Mouse (Mus musculus) megakaryocyte, adult 5-6 weeks (primary cell): Measurements from ENCODE around the gene Lmna. TPM values are rescaled to one million over a fixed set of nuclear protein-coding genes. Genes with fewer than 3 reads are reported as not detected.

Experiments used
- ATAC-seq: 2 replicates; pipeline ENCODE4 v1.8.0; 2016; ENCODE audit warnings: mild to moderate bottlenecking, inconsistent platforms; ENCODE audit not compliant: poor library complexity, severe bottlenecking
- total RNA-seq, 2 experiments: library from RNA; stranded (forward) in 1 of 2; stranded (reverse) in 1 of 2; fragments of 153-499, 151-499 nt in 1 of 2; fragments of 221-1000, 200-1000 nt in 1 of 2; gene quantifications; 2 replicates each; pipeline versions ENCODE4 v1.2.3 to v1.2.4; 2015 to 2017

Lmna gene
- total RNA-seq, 2 experiments from 2014 or later: 1.5 to 2.5 TPM

DNA sequence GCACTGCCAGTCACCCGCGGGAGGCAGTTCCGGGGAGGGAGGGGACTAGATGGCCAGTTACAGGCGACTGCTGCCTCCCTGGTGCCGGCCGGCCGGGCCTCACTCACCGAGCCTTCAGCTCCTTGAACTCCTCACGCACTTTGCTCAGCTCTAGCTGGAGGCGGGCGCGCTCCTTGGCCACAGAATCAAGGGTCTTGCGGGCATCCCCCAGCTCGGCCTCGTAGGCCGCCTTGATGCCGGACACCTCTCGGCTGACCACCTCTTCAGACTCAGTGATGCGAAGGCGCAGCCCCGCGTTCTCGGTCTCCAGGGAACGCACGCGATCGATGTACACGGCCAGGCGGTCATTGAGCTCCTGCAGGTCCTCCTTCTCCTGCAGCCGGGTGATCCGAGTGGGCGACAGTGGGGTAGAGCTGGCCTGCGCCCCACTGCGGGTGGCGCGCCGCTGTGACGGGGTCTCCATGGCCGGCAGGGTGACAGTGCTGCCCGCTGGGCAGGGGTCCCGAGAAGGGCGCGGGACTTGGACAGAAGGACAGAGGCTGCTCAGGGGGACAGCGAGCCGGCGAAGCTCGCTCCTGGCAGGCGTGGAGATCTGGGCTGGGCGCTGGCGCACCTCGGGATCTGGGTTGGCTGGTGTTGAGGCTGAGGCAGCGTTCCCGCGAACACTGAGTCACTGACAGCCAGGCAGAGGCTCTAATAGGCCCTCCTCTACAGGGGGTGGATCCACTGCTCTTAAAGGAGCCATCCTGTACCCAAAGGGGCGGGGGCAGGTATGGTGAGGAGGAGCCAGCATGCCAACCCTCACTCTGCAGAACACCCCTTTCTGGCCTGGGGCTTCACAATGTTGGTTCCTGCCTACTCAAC, 6.9 kb downstream of the Lmna start:
- ATAC-seq: peak; percentile 81

DNA sequence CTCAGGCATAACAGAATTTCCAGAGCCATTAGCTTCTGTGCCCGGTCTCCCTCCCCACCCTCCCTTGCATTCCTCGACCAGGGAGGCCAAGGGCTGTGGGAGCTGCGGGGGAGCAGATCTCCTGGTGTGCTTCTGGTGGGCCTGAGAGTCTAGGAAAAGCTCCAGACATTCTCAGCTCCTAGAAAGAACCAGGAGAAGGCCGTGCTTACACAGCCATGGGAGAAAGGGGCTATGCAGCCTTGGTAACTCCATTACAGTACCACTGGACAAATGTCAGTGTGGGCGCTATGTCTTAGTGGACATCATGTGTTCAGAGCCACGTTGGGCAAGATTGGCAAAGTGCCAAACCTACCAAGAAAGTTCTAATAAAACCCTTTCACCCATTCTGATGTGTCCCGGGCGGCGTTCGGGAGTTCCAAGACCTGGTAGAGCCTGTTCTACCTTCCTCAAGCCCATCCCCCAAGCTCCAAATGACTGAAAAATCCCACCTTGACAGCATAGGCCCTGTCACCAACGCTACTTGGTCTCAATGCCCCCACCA, 7.7 kb downstream of the Lmna start:
- ATAC-seq: no peak

DNA sequence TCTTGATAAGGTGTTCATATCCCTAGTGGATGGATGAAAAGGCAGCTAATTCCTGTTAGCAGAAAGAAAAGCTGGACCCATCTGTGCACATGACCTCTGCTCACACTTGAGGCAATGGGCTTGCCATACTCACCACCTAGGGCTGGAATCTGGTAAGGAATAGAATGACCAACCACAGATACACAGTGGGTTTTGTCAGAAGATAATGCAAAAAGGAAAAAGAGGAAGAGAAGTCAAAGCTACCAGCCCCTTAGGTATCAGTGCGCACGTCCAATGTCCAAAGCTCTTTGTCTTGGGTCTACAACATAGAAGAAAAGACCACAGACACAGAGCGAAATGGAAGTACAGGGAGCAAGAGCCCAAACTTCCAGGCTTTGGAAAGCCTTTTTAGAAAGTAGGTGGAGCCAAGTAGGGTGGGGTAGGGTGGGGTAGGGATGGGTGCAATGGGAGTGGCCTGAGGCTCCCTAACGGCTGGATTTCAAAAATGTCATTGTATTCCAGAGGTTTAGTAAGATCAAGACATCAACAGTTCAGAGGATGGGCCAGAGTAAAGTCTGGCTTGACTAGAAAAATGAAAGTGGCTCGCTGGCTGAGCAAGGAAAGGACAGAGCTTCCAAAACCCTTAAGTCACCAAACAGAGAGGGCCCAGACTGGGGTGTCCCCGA, 8.3 kb downstream of the Lmna start:
- ATAC-seq: no peak

DNA sequence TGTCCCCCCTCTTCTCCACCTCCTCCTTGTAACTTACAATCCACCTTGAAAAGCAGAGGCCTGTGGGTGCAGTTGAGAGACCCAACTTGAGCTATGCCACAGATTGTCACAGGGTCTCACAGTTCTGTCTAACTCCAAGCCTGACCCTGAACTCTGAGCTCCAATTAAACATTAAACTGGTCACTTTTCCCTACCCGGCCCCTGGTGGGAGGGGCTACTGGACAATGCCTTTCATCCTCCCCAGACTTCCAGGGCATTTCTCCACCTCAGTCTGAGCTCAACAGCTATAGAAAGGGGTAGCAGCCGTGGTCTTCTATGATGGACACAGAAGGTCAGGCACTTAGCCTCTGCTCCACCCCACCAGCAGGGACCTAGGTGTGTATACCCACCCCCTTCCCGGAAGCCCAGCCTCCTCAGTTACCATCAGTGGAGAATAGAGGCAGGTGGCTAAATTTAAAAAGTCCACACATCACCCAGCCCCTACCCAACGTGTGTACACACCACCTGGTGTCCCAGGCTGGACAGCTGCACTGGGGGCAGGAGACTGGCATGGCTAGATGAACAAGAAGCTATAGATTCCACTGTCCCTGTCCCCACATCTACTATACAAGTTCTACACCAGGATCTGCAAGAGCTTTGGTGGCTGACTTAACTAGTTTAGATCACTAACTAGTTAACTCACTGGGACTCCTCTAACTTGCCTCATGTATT, 8.9 kb downstream of the Lmna start:
- no peak for ATAC-seq

DNA sequence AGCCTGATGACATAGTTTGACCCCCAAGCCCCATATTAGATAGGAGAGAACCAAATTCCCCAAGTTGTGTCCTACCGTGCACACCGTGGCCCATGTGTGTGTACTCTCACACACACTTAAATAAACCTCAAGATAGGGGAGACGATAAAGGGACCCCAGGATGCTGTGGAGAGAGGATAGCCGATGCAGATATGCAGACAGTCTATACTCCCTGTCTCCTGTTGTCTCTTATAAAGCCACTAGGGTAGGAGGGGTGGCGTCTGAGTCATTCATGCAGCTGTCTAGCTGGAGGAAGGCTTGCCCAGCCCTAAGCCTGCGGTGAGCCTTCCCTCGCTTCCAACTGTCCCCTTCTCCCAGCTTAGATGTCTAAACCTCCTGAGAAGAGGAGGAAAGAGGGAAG, 9.7 kb downstream of the Lmna start:
- no peak for ATAC-seq

DNA sequence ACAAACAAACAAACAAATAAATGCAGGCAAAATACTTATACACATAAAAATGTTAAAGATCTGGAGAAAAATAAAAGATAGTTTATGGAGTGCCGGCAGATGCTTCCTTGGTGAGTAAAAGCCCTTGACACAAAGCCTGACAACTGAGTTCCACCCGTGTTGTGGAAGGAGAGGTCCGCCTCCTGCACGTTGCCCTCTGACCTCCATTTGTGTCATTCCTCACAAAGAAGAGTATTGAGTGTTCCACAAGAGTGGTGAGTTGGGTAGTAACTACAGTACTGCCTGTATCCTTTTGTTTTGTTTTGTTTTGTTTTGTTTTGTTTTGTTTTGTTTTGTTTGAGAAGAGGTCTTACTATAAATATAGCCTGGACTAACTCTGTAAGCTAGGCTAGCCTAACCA, 10.2 kb downstream of the Lmna start:
- ATAC-seq: no peak

DNA sequence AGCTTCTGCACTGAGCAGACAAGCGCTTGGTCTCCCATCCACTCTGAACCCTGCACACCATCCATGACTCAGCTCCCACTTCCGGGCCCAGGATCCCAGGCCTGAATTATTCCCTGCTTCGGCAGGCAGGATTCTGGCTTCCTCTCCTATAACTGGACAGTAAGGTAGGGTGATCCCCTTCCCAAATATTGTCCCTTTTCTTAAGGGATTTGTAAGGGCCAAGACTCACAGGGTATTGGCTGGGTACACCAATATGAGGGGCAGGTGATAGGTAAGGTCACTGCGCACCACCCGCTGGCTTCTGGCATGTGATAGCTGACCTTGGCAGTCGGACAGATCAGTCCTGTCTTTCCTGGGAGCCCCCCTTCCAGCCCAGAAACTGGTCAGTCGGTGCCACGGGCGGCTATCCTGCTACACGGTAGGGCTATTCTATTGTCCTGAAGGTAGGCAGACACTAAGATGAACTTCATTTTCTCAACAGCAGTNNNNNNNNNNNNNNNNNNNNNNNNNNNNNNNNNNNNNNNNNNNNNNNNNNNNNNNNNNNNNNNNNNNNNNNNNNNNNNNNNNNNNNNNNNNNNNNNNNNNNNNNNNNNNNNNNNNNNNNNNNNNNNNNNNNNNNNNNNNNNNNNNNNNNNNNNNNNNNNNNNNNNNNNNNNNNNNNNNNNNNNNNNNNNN, 13.9 kb downstream of the Lmna start:
- ATAC-seq: no peak

DNA sequence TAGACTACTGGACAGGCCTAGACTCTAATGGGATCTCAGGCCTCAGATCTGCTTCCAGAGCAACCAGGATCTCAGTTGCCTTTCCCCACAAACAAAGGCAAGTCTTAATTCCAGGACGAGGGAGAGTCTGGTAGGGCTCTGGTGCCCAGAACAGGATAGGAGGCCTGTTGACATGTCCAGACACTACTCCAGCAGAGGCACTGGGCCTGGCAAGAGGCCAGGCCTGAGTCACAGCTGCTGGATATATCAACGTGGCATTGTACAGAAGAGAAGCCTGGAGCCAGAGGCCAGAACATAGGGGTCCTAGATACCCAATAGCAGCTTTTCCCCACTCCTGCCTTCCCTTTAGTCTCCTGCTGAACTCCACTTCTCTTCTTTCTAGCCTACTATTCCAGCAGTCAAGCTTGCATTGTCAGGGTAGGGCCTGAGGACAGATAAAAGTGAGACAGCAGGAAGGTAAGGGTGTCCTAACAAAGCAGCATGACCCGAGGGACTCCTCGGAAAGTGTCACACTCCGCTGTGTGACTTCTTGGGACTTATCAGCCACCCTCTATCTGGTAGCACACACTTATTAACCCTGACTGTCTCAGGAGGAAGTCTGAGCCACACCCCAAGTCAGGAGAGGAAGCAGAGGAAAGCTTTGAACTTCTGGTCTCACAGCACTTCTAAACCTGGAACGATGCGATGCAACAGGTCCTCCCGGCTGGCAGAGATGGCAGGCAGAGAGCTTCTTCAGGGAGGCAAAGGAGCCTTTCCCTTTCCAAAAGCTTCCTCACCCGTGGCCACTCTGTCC, 14.7 kb downstream of the Lmna start:
- ATAC-seq: no peak

DNA sequence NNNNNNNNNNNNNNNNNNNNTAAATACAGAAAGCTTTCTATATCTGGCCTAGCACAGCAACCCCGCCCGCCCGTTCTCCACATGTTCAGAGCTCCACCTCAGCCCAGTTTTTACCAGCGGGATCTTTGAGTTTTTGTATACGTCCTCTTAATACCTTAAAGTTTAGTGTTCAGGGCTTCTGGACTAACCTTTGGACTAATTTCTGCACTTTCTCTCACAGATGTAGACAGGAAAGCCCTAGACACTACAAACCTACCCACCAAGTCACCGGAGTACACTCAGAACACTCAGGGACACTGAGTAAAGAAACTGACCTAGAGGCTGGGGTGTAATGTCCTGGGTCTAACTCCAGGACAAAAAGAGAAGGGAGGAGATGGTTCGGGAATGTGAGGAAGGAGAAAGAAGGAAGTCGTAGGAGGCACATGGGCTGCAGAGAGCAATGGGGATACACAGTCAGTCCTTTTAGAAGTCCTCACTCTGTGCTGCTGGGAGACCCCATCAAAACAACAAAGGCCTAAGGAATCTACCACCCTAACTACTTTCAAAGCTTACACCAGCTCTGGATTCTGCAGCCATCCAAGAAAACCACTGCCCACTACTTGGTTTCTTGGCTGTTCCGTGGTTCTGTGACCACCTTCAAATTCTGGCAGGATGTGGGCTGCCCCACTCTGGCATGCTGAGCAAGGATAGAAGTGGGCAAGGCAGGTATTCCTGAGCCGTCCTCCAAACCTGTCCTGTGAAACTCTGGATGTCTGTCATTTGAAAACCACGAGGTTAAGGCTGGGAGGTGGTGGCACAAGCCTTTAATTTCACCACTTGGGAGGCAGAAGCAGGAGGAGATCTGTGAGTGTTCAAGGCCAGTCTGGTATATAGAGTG, 15.8 kb downstream of the Lmna start:
- ATAC-seq: no peak

DNA sequence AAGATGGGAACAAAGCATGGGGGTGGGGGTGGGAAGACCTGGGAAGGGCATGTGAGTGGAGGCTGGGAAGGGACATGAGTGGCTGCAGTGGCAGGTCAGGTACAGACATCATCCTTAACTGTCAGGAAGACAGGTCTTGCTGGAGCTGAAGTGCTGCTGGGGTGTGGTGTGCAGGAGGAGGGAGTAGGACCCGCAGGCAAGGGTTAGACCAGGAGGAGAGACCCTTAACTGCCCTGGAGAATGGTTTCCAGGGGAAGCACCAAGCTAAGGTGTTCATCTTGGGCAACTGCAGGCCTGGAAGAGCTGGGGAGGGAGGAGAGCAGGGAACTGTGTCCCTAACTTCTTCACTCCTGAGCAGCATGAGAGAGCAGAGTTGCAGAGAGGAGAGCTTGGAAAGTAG, 22.4 kb downstream of the Lmna start:
- ATAC-seq: no peak

DNA sequence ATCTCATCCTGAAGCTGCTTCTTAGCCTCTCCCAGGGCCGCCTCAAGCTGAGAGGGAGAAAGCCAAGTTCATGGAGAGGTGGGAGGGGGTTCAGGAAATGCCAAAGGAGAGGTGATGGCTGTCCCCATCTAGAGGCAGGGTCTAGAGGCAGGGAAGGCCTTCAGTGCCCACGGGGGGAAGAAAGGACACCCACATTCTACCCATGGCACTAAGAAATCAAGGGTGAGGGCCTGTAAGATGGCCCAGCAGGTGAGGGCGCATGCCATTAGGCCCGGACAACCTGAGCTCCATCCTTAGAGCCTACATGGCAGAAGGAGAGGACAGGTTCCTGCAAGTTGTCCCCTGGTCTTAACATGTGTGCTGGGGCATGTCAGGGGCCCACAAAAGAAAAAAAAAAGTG, 22.9 kb downstream of the Lmna start:
- ATAC-seq: no peak

DNA sequence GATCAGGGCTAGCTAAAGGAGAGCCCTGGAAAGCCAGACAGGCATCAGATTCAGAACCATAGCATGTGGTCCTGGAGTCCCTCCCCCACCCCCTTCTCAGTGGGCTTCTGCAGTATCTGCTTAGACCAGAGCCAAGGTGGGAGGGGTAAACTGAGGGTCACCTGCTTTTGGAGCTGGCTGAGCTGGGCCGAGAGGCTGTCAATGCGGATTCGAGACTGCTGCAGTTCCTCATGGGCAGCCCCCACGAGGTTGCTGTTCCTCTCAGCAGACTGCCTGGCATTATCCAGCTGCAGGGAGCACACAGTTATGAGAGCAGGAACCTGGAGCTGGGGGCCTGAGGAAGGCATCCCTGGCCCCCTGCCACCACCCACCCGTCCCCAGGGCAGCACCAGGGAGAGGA, 23.7 kb downstream of the Lmna start:
- no peak for ATAC-seq

DNA sequence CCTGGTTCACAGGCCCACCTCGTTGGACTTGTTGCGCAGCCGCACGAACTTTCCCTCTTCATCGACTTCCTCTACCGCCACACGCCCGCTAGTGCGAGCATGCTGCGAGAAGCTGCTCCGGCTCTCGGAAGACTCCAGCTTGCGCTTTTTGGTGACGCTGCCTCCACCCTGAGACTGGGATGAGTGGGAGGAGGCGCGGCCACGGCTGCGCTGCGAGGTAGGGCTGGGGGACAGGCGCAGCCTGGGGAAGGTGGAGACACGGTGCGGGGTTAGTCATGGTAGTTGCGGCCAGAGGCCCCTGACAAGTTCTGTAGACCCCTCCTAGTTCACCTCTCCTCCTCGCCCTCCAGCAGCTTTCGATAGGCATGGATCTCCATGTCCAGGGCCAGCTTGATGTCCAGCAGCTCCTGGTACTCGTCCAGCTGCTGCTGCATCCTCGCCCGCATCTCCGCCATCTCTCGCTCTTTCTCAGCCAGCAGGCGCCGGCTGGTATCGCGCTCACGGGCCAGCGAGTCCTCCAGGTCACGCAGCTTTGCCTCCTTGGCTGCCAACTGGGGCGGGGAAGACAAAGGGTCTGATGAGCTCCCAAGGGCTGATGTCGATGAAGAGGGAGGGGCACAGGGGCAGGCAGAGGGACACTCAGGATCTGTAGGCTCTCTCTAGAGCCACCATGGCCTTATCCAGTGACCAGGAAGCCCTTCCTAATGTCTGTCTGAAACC, 25.0 kb downstream of the Lmna start:
- no peak for ATAC-seq

DNA sequence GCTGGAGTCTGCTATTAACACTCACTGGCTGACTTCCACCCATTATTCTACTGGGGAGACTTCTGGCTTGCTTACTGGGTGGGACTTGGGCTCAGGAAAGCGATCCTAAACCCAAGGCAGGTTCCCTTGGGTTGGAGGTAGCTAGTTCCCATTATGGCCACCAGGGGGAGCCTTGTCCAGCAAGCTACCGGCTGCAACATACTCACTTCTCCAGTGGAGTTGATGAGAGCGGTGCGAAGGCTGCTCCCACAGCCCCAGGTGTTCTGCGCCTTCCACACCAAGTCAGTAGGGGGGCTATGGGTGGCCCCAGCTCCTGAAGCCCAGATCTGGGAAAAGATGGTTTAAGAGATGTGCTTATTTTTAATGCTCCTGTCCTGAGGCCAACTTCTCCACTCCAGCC, 26.1 kb downstream of the Lmna start:
- ATAC-seq: peak; percentile 84

DNA sequence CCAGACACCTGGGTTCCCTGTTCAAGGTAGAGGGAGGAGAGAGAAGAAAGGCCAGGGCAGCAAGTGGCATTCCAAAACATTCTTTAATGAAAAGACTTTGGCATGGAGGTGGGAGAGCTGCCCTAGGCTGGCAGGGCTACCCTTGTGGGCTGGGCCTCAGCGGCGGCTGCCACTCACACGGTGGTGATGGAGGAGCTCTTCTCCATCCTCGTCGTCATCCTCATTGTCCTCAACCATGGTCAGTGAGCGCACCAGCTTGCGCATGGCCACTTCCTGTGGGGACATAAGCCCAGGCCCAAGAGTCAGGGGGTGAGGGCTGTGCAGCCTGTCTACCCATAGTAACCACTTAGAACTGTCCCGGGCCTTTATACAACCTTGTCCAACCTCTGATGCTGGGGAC, 26.6 kb downstream of the Lmna start:
- ATAC-seq: 0 out of 2 replicates have a peak, but pooled peaks have one; percentile 11

DNA sequence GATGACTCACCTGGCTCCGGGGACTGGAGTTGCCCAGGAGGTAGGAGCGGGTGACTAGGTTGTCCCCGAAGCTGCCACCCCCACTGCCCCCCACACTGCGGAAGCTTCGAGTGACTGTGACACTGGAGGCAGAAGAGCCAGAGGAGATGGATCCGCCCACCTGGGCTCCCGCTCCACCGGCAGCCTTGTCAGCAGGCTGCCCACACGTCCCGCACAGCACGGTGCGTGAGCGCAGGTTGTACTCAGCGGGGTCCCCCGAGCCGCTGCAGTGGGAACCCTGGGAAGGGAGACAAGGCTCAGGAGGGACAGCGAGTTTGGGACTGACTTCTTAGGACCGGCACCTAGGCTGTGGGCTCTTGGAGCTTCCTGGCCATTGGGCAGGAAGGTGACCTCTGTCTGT, 27.4 kb downstream of the Lmna start:
- no peak for ATAC-seq

DNA sequence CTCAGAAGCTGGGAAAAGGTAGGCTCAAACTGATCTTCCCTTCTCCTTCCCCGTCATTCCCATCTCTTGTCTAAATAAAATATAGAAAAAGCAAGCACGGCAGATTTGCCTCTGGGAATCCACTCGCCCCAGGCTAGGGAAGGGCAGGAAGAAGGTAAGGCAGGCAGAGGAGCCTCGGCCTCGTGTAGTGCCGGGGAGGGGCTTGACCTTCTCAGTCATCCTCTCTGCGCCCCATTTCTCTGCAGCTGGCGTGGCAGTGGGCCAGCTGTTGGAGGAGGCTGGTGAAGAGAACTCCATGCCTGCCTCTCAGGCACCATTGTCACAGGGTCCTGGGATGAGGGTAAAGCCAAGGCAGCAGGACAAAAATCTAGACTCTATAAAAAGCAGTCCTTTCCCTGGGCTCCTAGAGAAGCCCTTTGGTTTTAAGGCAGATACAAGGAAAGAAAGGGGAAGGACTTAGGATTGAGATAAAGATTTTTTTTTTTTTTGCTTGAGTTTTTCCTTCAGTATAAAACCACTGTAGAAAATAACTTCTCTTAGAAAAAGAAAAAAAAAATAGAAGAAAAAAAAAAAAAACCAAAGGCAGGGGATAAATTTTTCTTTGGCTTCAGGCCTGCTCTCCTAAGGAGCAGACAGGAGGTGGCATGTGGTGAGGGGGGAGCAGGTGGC, 28.2 kb downstream of the Lmna start:
- no peak for ATAC-seq

DNA sequence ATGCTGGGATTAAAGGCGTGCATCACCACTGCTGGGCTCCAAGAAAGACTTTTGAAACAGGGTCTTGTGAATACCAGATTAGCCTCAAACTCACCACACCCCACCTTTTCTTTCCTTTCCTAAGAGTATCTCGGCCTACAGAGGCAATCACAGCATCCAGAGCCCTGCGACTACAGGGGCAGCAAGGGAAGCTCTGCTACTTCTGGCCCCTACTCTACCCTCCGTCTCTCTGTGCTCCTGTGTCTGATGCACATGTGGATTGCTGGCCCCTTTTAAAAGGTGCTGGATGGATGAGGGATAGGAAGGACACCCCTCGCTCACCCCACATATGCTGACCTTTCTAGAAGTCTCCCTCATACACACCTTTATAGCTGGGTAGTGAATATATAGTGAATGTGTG, 29.1 kb downstream of the Lmna start:
- no peak for ATAC-seq
